Mouse (Mus musculus): ENCODE measurements at regions not wholly inside any gene's neighbourhood (a gene's known extent, or its start where the extent isn't known, plus 50 kb on each side); places are given as distances from the start of the nearest gene placed in this dataset.
A peak's percentile ranks its signal among the peaks of the same experiment; 100 is the strongest.

DNA sequence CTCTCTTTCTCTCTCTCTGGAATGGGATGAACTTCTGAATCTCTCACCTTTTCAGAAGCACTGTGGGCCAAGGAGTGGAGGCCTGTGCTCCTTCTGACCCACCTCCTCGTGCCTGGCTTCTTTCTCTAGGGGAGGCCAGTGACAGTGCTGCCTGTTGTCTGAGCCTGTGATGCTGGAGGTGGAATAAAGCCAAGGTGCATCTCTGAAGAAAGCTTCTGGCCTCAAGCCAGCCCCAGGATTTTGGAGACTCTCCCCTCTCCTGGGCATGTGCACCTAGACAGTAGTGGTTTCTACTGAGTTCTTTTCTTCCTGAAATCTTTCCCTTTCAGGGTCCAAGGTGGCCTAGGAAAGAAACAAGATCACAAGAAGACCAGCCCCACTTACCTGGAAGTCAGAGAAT, 63.3 kb upstream of the Polg start:
- peak overlapping the region; percentile 58 for H3K27ac ChIP-seq
- no peak overlapping the region for H3K4me3 ChIP-seq
- DNase-seq (ENCODE audit: extremely low spot score in 1 of 2, low spot score in 2 of 2), result no peak
- no peak for TF ChIP-seq CTCF (IDR thresholded peaks at IDR 0.05)
- intact Hi-C loops (cut with DNase I), result no loop called here

GRCm38 (mm10) chr7:79527984-79528383, 61.8 kb upstream of the Polg start:
- DNase-seq (ENCODE audit: extremely low spot score in 1 of 2, low spot score in 2 of 2), result no peak
- peak overlapping the region; percentile 50; the same call in 1 of the 2 replicates for H3K27ac ChIP-seq
- intact Hi-C loops (cut with DNase I), result no loop called here
- H3K4me3 ChIP-seq, result no peak overlapping the region
- TF ChIP-seq CTCF (IDR thresholded peaks at IDR 0.05), result no peak

DNA sequence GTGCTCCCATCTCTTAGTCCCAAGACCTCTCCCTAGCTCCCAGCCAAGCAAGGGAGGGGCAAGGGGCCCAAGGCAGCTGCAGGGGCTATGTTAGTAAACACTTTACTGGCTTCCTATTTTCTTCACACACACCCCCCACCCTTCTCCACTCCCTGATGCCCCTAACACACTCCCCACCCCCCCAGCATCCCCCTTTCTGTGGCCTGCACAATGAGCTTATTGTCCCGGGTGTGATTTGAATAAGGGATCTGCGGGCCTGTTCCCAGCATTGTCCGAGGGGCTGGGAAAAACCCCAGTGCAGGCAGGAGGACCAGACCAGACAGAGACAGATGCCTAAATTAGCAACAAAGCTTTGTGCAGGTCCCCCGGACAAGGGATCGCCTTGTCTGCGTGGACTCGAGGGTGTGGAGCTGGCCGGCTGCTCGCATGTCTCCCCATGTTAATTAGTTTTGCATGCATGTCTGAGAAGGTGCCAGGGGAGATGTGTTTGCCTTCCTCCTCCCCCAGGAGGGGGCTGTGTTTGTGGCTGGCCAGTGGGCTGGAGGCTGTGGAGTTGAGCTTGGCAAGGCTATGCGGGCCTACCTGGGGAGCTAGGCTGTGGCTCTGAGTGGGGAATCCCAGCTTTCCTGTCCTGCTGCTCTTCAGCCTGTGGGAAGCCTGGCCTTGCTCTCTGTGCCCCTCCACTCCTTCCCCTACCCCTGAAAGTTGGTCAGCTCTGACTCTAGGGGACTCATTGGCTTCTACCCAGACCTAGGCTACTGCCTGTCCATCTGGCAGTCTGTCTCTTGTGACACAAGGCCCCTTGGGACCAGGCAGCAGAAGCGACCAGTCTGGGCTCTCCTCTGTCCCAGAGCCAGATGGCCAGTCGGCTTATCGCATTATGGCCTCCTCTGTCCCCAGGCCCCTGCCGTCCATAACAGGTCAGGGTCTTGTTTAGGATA, 59.8 kb upstream of the Polg start:
- Histone ChIP-seq H3K4me3 (no peak overlapping the region), H3K27ac (peak overlapping the region; percentile 89)
- DNase-seq (ENCODE audit: extremely low spot score in 1 of 2, low spot score in 2 of 2), result no peak
- TF ChIP-seq CTCF (IDR thresholded peaks at IDR 0.05), result no peak
- intact Hi-C loops (cut with DNase I), result no loop called here

GRCm38 (mm10) chr7:79524921-79525320, 58.8 kb upstream of the Polg start:
- intact Hi-C loops (cut with DNase I), result loop anchor here (1.0 kb wide), 1 partner anchor 24 kb away; no protein-coding TSS in a partner anchor
- Histone ChIP-seq H3K27ac (peak overlapping the region; percentile 89), H3K4me3 (no peak overlapping the region)
- TF ChIP-seq CTCF (IDR thresholded peaks at IDR 0.05), result no peak
- DNase-seq (ENCODE audit: extremely low spot score in 1 of 2, low spot score in 2 of 2), result peak in 1 of 2 experiments; percentile 62

DNA sequence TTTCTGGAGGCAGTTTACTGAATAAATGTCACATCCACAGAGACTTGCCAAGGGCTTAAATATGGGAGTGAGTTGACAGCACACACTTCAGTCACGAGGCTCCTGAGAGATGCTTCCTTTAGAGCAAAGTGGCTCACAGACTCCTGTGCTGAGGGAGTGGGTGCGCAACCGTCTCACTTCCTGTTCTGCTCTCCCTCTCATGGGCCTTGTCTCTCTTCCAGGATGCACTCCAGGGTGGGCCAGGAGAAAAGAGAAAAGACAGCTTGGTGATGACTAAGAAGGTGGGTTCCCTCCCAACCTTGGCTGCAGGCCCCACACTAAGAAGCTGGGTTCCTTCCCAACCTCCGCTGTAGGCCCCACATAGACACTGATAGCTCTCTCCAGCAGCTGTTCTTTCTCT, 57.5 kb upstream of the Polg start:
- intact Hi-C loops (cut with DNase I), result loop anchor here (1.0 kb wide), 2 partner anchors 22 to 24 kb away; no protein-coding TSS in a partner anchor

DNA sequence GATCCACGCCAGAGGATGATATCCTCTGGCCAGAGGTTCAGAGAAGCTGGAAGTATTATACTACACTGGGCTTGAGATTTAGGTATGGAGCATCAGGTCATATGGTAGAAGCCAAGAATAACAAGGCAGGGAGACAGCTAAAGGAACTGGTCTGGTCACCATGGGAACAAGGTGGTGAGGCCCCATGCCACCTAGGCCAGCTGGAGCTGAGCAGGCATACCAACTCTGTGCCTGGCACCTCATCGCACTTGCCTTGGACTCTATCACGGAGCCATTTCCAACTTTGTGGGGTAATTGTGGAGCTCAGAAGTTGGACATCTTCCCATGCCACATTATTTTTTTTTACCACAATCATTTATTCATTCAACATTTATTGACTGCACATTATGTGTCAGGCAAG, 55.9 kb upstream of the Polg start:
- Histone ChIP-seq H3K4me3 (no peak overlapping the region), H3K27ac (peak overlapping the region; percentile 76)
- TF ChIP-seq CTCF (IDR thresholded peaks at IDR 0.05), result no peak
- no peak for DNase-seq (ENCODE audit: extremely low spot score in 1 of 2, low spot score in 2 of 2)
- intact Hi-C loops (cut with DNase I), result no loop called here

More for the DNA sequence above, 57.5 kb upstream of the Polg start:
- TF ChIP-seq CTCF (IDR thresholded peaks at IDR 0.05), result no peak
- DNase-seq (ENCODE audit: extremely low spot score in 1 of 2, low spot score in 2 of 2), result peak; percentile 56 to 60
- Histone ChIP-seq H3K4me3 (no peak overlapping the region), H3K27ac (peak overlapping the region; percentile 89)

DNA sequence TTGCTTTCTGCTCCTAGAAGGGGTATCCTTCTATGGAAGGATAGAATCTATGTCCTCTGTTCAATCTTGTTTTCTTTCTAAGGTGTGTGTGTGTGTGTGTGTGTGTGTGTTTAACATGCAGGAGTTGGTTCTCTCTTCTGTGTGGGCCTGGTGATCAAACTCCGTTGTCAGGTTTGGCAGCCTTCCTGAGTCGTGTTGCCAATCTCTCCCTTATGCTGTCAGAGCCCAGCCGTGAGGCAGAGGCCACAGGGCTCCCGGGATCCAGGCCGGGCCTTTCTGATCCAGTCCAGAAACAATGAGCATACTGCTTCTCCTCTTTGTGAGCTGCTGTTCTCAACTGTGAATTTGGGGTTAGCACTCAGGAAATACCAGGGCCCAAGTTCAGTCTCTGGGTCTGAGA, 55.1 kb upstream of the Polg start:
- Histone ChIP-seq H3K4me3 (no peak overlapping the region), H3K27ac (peak overlapping the region; percentile 87)
- no peak for TF ChIP-seq CTCF (IDR thresholded peaks at IDR 0.05)
- no peak for DNase-seq (ENCODE audit: extremely low spot score in 1 of 2, low spot score in 2 of 2)
- intact Hi-C loops (cut with DNase I), result no loop called here

- TF ChIP-seq CTCF (IDR thresholded peaks at IDR 0.05), result no peak
- H3K4me3 ChIP-seq, result no peak overlapping the region
- H3K27ac ChIP-seq, result peak overlapping the region; percentile 87
- DNase-seq (ENCODE audit: extremely low spot score in 1 of 2, low spot score in 2 of 2), result peak; percentile 61 to 73
- intact Hi-C loops (cut with DNase I), result no loop called here
Measured at GRCm38 (mm10) chr7:79520222-79520710, 54.1 kb upstream of the Polg start.

GRCm38 (mm10) chr7:79518928-79519327, 52.8 kb upstream of the Polg start:
- no peak for TF ChIP-seq CTCF (IDR thresholded peaks at IDR 0.05)
- intact Hi-C loops (cut with DNase I), result no loop called here
- peak overlapping the region; percentile 87 for H3K27ac ChIP-seq
- peak in 1 of 2 experiments; percentile 19 for DNase-seq (ENCODE audit: extremely low spot score in 1 of 2, low spot score in 2 of 2)
- no peak overlapping the region for H3K4me3 ChIP-seq

GRCm38 (mm10) chr7:79517581-79518337, 51.6 kb upstream of the Polg start:
- H3K27ac ChIP-seq, result peak overlapping the region; percentile 87
- DNase-seq (ENCODE audit: extremely low spot score in 1 of 2, low spot score in 2 of 2), result no peak

GRCm38 (mm10) chr7:79516287-79516686, 50.1 kb upstream of the Polg start:
- Histone ChIP-seq H3K4me3 (no peak overlapping the region), H3K27ac (peak overlapping the region; percentile 95)
- intact Hi-C loops (cut with DNase I), result no loop called here
- no peak for DNase-seq (ENCODE audit: extremely low spot score in 1 of 2, low spot score in 2 of 2)
- TF ChIP-seq CTCF (IDR thresholded peaks at IDR 0.05), result no peak

More at GRCm38 (mm10) chr7:79517581-79518337, 51.6 kb upstream of the Polg start:
- H3K4me3 ChIP-seq, result no peak overlapping the region
- no peak for TF ChIP-seq CTCF (IDR thresholded peaks at IDR 0.05)
- intact Hi-C loops (cut with DNase I), result no loop called here

All from left cerebral cortex, adult 2 months (tissue).